Mouse (Mus musculus) liver, embryonic 12.5 days (tissue): ENCODE measurements around the gene Galnt17. TPM values are rescaled to one million over a fixed set of nuclear protein-coding genes. Genes with fewer than 3 reads are reported as not detected.

Source experiments
- ATAC-seq: fragments of 200-750 bp; cut with Nextera tagmentation; 2 replicates; pipeline ENCODE4 v1.8.0; 2017; ENCODE audit warnings: moderate number of reproducible peaks, mild to moderate bottlenecking, moderate library complexity
- H3K27ac ChIP-seq: fragments of 300-500 bp; sonication (generic); 2 replicates; pipeline ENCODE4 v1.5.1; 2016; ENCODE audit warnings: mild to moderate bottlenecking
- H3K27me3 ChIP-seq: fragments of 300-500 bp; sonication (generic); replicated peaks from 2 replicates; pipeline ENCODE4 v1.6.1; 2016; ENCODE audit warnings: mild to moderate bottlenecking, moderate library complexity
- H3K36me3 ChIP-seq: fragments of 300-500 bp; sonication (generic); 2 replicates; pipeline ENCODE4 v1.6.1; 2016; ENCODE audit warnings: mild to moderate bottlenecking, moderate library complexity
- H3K4me1 ChIP-seq: fragments of 300-500 bp; sonication (generic); 2 replicates; pipeline ENCODE4 v1.6.1; 2016
- H3K4me2 ChIP-seq: fragments of 300-500 bp; sonication (generic); 2 replicates; pipeline ENCODE4 v1.6.1; 2016; ENCODE audit warnings: mild to moderate bottlenecking, moderate library complexity
- H3K4me3 ChIP-seq: fragments of 300-500 bp; sonication (generic); 2 replicates; pipeline ENCODE4 v1.5.1; 2016; ENCODE audit warnings: mild to moderate bottlenecking, moderate library complexity
- H3K9ac ChIP-seq: fragments of 300-500 bp; sonication (generic); 2 replicates; pipeline ENCODE4 v1.6.1; 2016; ENCODE audit warnings: mild to moderate bottlenecking, moderate library complexity
- H3K9me3 ChIP-seq: fragments of 300-500 bp; sonication (generic); replicated peaks from 2 replicates; pipeline ENCODE4 v1.6.1; 2016; ENCODE audit warnings: mild to moderate bottlenecking, moderate library complexity
- WGBS: fragments of 180-500 bp; shearing (Covaris S2); methylation state at CpG from one replicate; pipeline ENCODE4 v1.1.7; 2016; ENCODE audit not compliant: insufficient replicate concordance; 5-methylcytosine and 5-hydroxymethylcytosine counted together
- polyA plus RNA-seq: library from polyadenylated mRNA; unstranded; fragments of >200 nt; fragmentation: Nextera tagmentation; extraction: Ambion mirVana; gene quantifications from 2 replicates; pipeline ENCODE4 v1.2.1, GENCODE M21; 2016

Gene Galnt17
- polyA plus RNA-seq, 1 experiment from 2014 or later: 0.13 TPM

GRCm38 (mm10) chr5:131013816-131014215 is 294.5 kb downstream of the Galnt17 start:
- Histone ChIP-seq H3K9me3 (0 out of 2 replicates have a peak, but pooled peaks cover 8% of the 10 kb centered on the region), H3K36me3 (no peaks in the 10 kb centered on the region), H3K9ac (no peak overlapping the region), H3K4me3 (no peak overlapping the region), H3K27ac (no peak overlapping the region), H3K4me2 (no peak overlapping the region), H3K4me1 (no peaks in the 10 kb centered on the region), H3K27me3 (no peaks in the 10 kb centered on the region)
- 67% methylated on average over 7 of the region's 7 CpGs for WGBS
- no peak for ATAC-seq

- H3K4me2 ChIP-seq: no peak overlapping the region
- no peaks in the 10 kb centered on the region for H3K36me3 ChIP-seq
- no peak overlapping the region for H3K4me3 ChIP-seq
- H3K9ac ChIP-seq: no peak overlapping the region
- 61% methylated on average over 3 of the region's 3 CpGs for WGBS
- no peak overlapping the region for H3K27ac ChIP-seq
- 0 out of 2 replicates have a peak, but pooled peaks cover 8% of the 10 kb centered on the region for H3K9me3 ChIP-seq
- no peaks in the 10 kb centered on the region for H3K27me3 ChIP-seq
- ATAC-seq: no peak
- no peaks in the 10 kb centered on the region for H3K4me1 ChIP-seq
These were observed 295.2 kb downstream of the Galnt17 start for GRCm38 (mm10) chr5:131013101-131013500.

DNA sequence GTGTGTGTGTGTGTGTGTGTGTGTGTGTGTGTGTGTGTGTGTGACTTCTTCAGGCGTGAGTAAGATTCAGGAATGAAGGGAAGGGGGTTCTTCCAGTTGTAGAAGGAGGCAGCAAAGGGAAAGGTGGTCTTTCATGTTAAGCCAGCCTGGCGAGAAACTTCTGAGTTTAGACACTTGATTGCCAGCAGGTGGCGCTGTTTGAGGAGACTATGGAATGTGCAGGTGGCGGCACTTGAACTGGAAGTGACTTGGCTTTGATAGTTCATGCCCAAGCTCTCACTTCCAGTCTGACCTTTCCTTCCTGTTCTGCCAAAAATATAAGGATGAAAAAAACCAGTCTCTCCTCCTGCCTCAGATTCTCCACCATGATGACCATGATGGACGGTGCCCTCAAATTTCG is 298.8 kb downstream of the Galnt17 start:
- Histone ChIP-seq H3K36me3 (no peaks in the 10 kb centered on the region), H3K4me1 (no peaks in the 10 kb centered on the region), H3K27me3 (no peaks in the 10 kb centered on the region), H3K4me3 (no peak overlapping the region), H3K27ac (no peak overlapping the region), H3K9me3 (0 out of 2 replicates have a peak, but pooled peaks cover 2% of the 10 kb centered on the region), H3K4me2 (no peak overlapping the region), H3K9ac (no peak overlapping the region)
- no peak for ATAC-seq
- 37% methylated on average over 6 of the region's 6 CpGs for WGBS

DNA sequence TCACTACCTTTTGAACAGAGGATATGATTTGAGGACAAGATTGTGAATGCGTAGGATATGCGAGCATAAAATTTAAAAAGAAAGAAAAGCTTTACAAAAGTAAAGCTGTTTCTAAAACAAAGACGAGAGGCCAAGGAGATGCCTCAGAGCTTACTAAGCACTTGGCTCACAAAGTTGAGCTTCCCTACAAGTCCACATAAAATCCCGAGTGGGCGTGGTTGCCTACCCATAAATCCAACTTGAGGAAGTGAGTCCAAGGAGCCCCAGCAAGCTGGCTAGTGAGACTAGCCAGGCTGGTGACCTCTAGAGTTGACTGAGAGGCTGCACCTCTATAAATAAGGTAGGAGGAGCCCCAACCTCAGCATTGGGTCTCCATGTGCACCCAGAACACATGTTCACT is 299.8 kb downstream of the Galnt17 start:
- H3K4me2 ChIP-seq: no peak overlapping the region
- no peak overlapping the region for H3K27ac ChIP-seq
- H3K4me3 ChIP-seq: no peak overlapping the region
- H3K9ac ChIP-seq: no peak overlapping the region
- no peaks in the 10 kb centered on the region for H3K4me1 ChIP-seq
- no peak for ATAC-seq
- WGBS: 69% methylated on average over 5 of the region's 5 CpGs
- no peaks in the 10 kb centered on the region for H3K27me3 ChIP-seq
- 0 out of 2 replicates have a peak, but pooled peaks cover 2% of the 10 kb centered on the region for H3K9me3 ChIP-seq
- no peaks in the 10 kb centered on the region for H3K36me3 ChIP-seq

DNA sequence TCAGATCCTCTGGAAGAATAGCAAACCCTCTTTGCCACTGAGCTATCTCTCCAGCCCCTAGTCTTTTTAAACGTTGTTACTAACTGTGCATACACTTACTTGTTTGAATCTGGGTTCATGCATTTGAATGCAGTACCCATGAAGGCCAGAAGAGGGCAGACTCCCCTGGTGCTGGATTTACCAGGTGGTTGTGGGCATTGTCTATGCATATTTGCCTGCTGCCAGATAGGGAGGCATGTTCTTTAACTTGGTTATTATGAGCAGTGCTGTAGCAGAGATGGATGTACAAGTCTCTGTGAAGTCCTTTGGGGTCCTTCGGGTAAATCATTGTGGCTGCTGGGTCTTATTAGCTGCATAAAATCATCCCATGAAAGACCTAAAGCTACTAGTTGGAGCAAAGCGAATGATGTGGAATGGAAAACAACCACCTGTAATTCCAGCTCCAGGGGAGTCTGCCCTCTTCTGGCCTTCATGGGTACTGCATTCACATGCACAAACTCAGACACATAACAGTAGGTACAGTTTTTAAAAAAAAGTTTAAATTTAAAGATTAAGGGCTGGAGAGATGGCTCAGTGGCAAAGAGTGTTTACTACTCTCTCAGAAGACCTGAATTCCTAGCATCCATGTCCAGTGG is 300.3 kb downstream of the Galnt17 start:
- no peak for ATAC-seq
- WGBS: 64% methylated on average over 3 of the region's 3 CpGs
- no peak overlapping the region for H3K4me3 ChIP-seq
- no peak overlapping the region for H3K27ac ChIP-seq
- H3K9me3 ChIP-seq: no peaks in the 10 kb centered on the region
- H3K4me1 ChIP-seq: no peaks in the 10 kb centered on the region
- no peaks in the 10 kb centered on the region for H3K36me3 ChIP-seq
- H3K9ac ChIP-seq: no peak overlapping the region
- H3K27me3 ChIP-seq: no peaks in the 10 kb centered on the region
- H3K4me2 ChIP-seq: no peak overlapping the region

- Histone ChIP-seq H3K4me3 (no peak overlapping the region), H3K27ac (no peak overlapping the region), H3K4me2 (no peak overlapping the region), H3K9me3 (no peaks in the 10 kb centered on the region), H3K27me3 (no peaks in the 10 kb centered on the region), H3K9ac (no peak overlapping the region), H3K4me1 (no peaks in the 10 kb centered on the region), H3K36me3 (no peaks in the 10 kb centered on the region)
- WGBS: 60% methylated on average over 7 of the region's 7 CpGs
- ATAC-seq: no peak
These were observed 301.1 kb downstream of the Galnt17 start for GRCm38 (mm10) chr5:131007198-131007597.

DNA sequence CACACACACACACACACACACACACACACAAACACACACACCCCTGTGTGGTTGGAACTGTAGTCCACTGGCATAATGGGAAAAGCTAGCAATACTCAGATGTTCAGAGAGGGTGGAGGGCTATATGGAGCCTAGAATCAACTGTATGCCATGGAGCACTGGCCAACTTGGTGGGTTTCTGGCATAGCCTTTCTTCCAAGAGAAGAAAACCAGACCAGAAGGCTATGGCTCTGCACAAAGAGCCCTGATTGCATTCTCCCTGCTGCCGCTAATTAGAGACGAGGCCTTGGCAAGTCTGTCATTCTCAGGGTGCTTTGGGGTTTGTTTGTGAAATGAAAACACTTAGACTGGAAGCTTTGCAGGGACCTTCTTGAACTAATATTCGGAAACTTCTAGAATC is 301.8 kb downstream of the Galnt17 start:
- Histone ChIP-seq H3K9ac (no peak overlapping the region), H3K27me3 (no peaks in the 10 kb centered on the region), H3K4me3 (no peak overlapping the region), H3K9me3 (no peaks in the 10 kb centered on the region), H3K4me1 (no peaks in the 10 kb centered on the region), H3K27ac (no peak overlapping the region), H3K36me3 (no peaks in the 10 kb centered on the region), H3K4me2 (no peak overlapping the region)
- 72% methylated on average over 3 of the region's 3 CpGs for WGBS
- no peak for ATAC-seq

DNA sequence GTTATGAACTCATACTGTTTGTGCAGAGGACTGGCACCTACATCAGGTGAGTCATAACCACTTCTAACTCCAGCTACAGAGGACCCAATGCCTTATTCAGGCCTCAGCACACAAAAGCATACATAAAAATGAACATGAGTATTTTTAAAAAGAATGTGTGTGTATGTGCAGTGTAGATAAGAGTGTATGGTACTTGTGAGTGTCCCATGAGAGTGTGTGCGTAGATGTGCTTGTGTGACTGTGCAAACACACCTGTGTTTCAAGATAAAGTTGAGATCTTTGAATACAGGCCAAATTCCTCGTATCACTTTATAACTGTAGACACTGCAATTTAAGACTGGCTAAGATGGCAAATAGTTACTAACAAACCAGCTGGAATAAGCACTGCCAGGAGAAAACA is 307.7 kb downstream of the Galnt17 start:
- no peak for ATAC-seq

DNA sequence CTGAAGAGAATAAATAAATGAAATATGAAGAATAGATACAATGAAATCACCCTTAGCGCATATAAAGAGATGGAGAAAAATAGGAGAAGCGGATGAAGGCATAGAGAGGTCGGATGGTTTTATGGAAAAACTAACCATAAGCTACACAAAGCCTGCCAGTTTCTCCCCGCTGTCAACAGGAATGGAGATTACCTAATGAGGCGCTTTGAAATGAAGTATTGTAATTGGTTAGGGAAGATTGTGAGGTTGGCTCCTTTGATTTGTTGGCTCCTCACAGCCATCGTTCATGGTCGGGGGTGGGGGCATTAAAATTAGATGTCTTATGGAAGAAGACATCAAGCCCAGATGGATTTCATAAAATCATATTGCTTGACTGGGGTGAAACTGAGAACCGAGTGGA is 329.0 kb downstream of the Galnt17 start:
- Histone ChIP-seq H3K9ac (no peak overlapping the region), H3K4me2 (no peak overlapping the region), H3K27ac (no peak overlapping the region), H3K4me3 (no peak overlapping the region), H3K27me3 (no peaks in the 10 kb centered on the region), H3K36me3 (no peaks in the 10 kb centered on the region), H3K4me1 (no peaks in the 10 kb centered on the region), H3K9me3 (peaks cover 6% of the 10 kb centered on the region; the same call in 1 of the 2 replicates)
- no peak for ATAC-seq
- WGBS: 67% methylated on average over 8 of the region's 8 CpGs

More for the DNA sequence above, 307.7 kb downstream of the Galnt17 start:
- no peaks in the 10 kb centered on the region for H3K27me3 ChIP-seq
- no peak overlapping the region for H3K27ac ChIP-seq
- H3K9me3 ChIP-seq: no peaks in the 10 kb centered on the region
- H3K36me3 ChIP-seq: no peaks in the 10 kb centered on the region
- no peak overlapping the region for H3K4me2 ChIP-seq
- no peak overlapping the region for H3K9ac ChIP-seq
- H3K4me1 ChIP-seq: no peaks in the 10 kb centered on the region
- 68% methylated on average over 2 of the region's 2 CpGs for WGBS
- no peak overlapping the region for H3K4me3 ChIP-seq

- 50% methylated on average over 2 of the region's 2 CpGs for WGBS
- peaks cover 6% of the 10 kb centered on the region; the same call in 1 of the 2 replicates for H3K9me3 ChIP-seq
- H3K36me3 ChIP-seq: no peaks in the 10 kb centered on the region
- no peak for ATAC-seq
- no peak overlapping the region for H3K27ac ChIP-seq
- H3K4me1 ChIP-seq: no peaks in the 10 kb centered on the region
- no peaks in the 10 kb centered on the region for H3K27me3 ChIP-seq
- no peak overlapping the region for H3K9ac ChIP-seq
- no peak overlapping the region for H3K4me2 ChIP-seq
- no peak overlapping the region for H3K4me3 ChIP-seq
These were observed 329.4 kb downstream of the Galnt17 start for GRCm38 (mm10) chr5:130978871-130979270.

- no peak for ATAC-seq
- WGBS: 64% methylated on average over 3 of the region's 3 CpGs
These were observed 330.3 kb downstream of the Galnt17 start for GRCm38 (mm10) chr5:130977999-130978398.

DNA sequence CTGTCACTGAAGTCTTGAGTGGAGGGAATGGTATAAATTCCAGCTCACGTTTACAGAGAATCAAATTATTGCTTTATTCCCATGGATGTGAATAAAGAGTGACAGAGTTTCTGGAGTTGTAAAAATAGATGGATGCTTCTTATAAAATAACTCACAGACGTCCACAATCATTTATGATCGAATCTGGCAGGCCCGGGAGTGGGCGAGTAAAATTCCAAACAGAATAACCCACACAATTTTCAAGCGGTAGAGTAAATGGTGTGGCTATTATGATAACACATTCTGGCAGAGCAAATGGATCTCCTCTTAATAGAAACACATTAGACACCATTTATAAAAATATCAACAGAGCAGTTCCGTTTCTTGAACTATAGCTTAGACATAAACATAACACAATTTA is 355.9 kb downstream of the Galnt17 start:
- 71% methylated on average over 7 of the region's 7 CpGs for WGBS
- Histone ChIP-seq H3K4me2 (no peak overlapping the region), H3K4me3 (no peak overlapping the region), H3K36me3 (no peaks in the 10 kb centered on the region), H3K9me3 (0 out of 2 replicates have a peak, but pooled peaks cover 5% of the 10 kb centered on the region), H3K27ac (no peak overlapping the region), H3K9ac (no peak overlapping the region), H3K27me3 (no peaks in the 10 kb centered on the region), H3K4me1 (no peaks in the 10 kb centered on the region)
- no peak for ATAC-seq

More at GRCm38 (mm10) chr5:130977999-130978398, 330.3 kb downstream of the Galnt17 start:
- Histone ChIP-seq H3K9ac (no peak overlapping the region), H3K4me3 (no peak overlapping the region), H3K4me2 (no peak overlapping the region), H3K27me3 (no peaks in the 10 kb centered on the region), H3K27ac (no peak overlapping the region), H3K36me3 (no peaks in the 10 kb centered on the region), H3K9me3 (0 out of 2 replicates have a peak, but pooled peaks cover 6% of the 10 kb centered on the region), H3K4me1 (no peaks in the 10 kb centered on the region)
